Mouse (Mus musculus) ES-Bruce4 (cell line): ENCODE results near the gene Atxn1.

Experiments used
- CTCF ChIP-seq: IDR thresholded peaks from one replicate; pipeline ENCODE4 v1.8.1; 2011; ENCODE audit warnings: low read depth, low read length
- POLR2A ChIP-seq: IDR thresholded peaks from one replicate; pipeline ENCODE4 v1.8.1; 2011; ENCODE audit warnings: low read length; ENCODE audit not compliant: insufficient read depth

DNA sequence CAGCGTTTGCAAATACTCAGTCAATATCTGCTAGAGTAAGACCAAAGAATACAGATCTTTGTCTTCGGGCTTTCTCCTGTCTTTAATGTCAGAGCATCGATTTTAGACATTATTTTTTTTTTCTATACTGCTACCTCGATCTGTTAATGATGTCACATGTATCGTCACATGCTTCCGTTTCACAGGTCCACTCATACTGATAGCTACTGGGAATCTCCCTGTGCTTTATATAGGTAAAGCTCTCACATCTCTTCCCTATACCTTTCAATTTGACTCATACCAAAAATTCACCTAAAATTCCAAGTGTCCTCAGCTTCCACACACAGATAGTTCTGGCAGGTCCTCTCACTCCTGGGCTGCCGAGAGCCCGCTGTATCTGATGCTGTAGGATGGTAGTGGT lies 277.2 kb downstream of the Atxn1 start:
- TF ChIP-seq POLR2A (no peak), CTCF (no peak)
